ENCODE assay signal across 26 mouse cellular contexts in genomic region chr1:79602500-79602899, GRCm38 (mm10).
DNase-seq lines count a peak whose midpoint lies in the region; ATAC-seq and TF ChIP-seq lines count a peak whose summit lies in the region.
"Had no signal": no experiment of that assay in that cellular context is flagged by ENCODE, and none has a peak within 500 bp of the region (broad histone marks: within the 10 kb centered on the region; RNA-seq: fewer than 3 reads in every experiment).

No protein-coding gene starts in this region.

- no peak for TF ChIP-seq POLR2A in heart, adult 2 months (IDR thresholded peaks at IDR 0.05; ENCODE audit: insufficient read depth, low read depth, low read length)

- 77% methylated on average over 2 of the region's 2 CpGs for WGBS in heart, adult 2 months

- no peak overlapping the region for H3K27ac ChIP-seq in heart, adult 2 months
- H3K27ac ChIP-seq in ES-E14 (ENCODE audit: insufficient read depth, low read depth, low read length, poor library complexity, severe bottlenecking), result no peak overlapping the region
- H3K27ac ChIP-seq: forebrain, embryonic 10.5 days; gastrocnemius, adult 2 months; heart, embryonic 10.5 days; heart, embryonic 13.5 days; hindbrain, embryonic 14.5 days; hindbrain, postnatal 0 days had no signal

- in situ Hi-C loops in ES-E14 (cut with MboI; ENCODE audit: low sequenced_read_pairs in 2 of 2, unreplicated experiment in 2 of 2), result no loop called here

- intact Hi-C loops in heart, adult 2 months (cut with DNase I), result no loop called here

- H3K36me3 ChIP-seq in heart, adult 2 months (ENCODE audit: control insufficient read depth, insufficient read depth, low read length), result no peaks in the 10 kb centered on the region
- H3K36me3 ChIP-seq in ES-E14 (ENCODE audit: control insufficient read depth, insufficient read depth, low read length, poor library complexity, severe bottlenecking), result no peaks in the 10 kb centered on the region
- H3K36me3 ChIP-seq: forebrain, embryonic 10.5 days; G1E; heart, embryonic 10.5 days; heart, embryonic 13.5 days had no signal

- no peaks in the 10 kb centered on the region for H3K79me2 ChIP-seq in heart, adult 2 months (replicated peaks; ENCODE audit: control insufficient read depth, insufficient read depth, low read length)

- no peak for ATAC-seq in monocyte, adult 5-6 weeks (replicated peaks; ENCODE audit: insufficient number of reproducible peaks, low FRiP score, low TSS enrichment, poor library complexity, severe bottlenecking)
- ATAC-seq: CD4-positive, CD25-positive, alpha-beta regulatory T cell, adult 4 months; forebrain, postnatal 0 days; hindbrain, postnatal 0 days; intestine, postnatal 0 days; Patski had no signal

- no peak overlapping the region for H3K4me3 ChIP-seq in heart, adult 2 months
- no peak overlapping the region for H3K4me3 ChIP-seq in ES-E14 (ENCODE audit: insufficient read depth in 1 of 2, low read depth in 1 of 2, low read length in 2 of 2, poor library complexity in 1 of 2, severe bottlenecking in 1 of 2)
- H3K4me3 ChIP-seq: forebrain, embryonic 10.5 days; gastrocnemius, adult 2 months; heart, embryonic 10.5 days; heart, embryonic 13.5 days had no signal

- no peak for TF ChIP-seq CTCF in heart, adult 2 months (IDR thresholded peaks at IDR 0.05)

- no peak for TF ChIP-seq EP300 in heart, adult 2 months (IDR thresholded peaks at IDR 0.05; ENCODE audit: insufficient read depth, low read depth, low read length)

- H3K27me3 ChIP-seq in heart, adult 2 months (ENCODE audit: control insufficient read depth, insufficient read depth, low read length), result no peaks in the 10 kb centered on the region
- H3K27me3 ChIP-seq: heart, embryonic 13.5 days; Patski had no signal

- no peak overlapping the region for H3K9ac ChIP-seq in heart, adult 2 months (ENCODE audit: low read depth, low read length)
- H3K9ac ChIP-seq in ES-E14 (ENCODE audit: insufficient read depth, low read depth, low read length, poor library complexity, severe bottlenecking), result no peak overlapping the region
- H3K9ac ChIP-seq: forebrain, postnatal 0 days; heart, embryonic 13.5 days; hindbrain, embryonic 14.5 days had no signal

- DNase-seq in heart, adult 11 months, result peak; percentile 6
- DNase-seq in heart, adult 2 months, result no peak
- DNase-seq in ES-E14 (ENCODE audit: low read depth, low spot score) (peak; percentile 27), adipocyte (ENCODE audit: low spot score) (peak; percentile 6)
- DNase-seq in urinary bladder, postnatal 10 days (ENCODE audit: low spot score), result no peak
- DNase-seq: adrenal gland, adult 8-10 months; adrenal gland, postnatal 25 days; cerebellum, adult 18-20 months; cerebellum, adult 9-10 months; cerebellum, postnatal 14 days; forebrain, postnatal 0 days; gastrocnemius, adult 2 months; gastrocnemius, postnatal 14 days; heart, adult 18-20 months; heart, postnatal 14 days; heart, postnatal 4 days had no signal

- no peaks in the 10 kb centered on the region for H3K4me1 ChIP-seq in heart, adult 2 months (ENCODE audit: control insufficient read depth, insufficient read depth, low read length)
- H3K4me1 ChIP-seq in ES-E14 (ENCODE audit: control insufficient read depth in 2 of 2, insufficient read depth in 2 of 2, low read length in 2 of 2, poor library complexity in 1 of 2), result no peaks in the 10 kb centered on the region
- H3K4me1 ChIP-seq: heart, embryonic 10.5 days; heart, embryonic 13.5 days had no signal

- no peaks in the 10 kb centered on the region for H3K9me3 ChIP-seq in ES-E14 (ENCODE audit: control insufficient read depth, insufficient read depth, low read depth, low read length)
- H3K9me3 ChIP-seq: forebrain, embryonic 10.5 days; G1E; heart, embryonic 10.5 days; heart, embryonic 13.5 days had no signal

TF ChIP-seq in ES-E14, 5 proteins besides CTCF, POLR2A, EP300 and RAD21:
- TF ChIP-seq HCFC1 (IDR thresholded peaks at IDR 0.05; ENCODE audit: borderline replicate concordance, insufficient read depth, low read length) (no peak), ZC3H11A (IDR thresholded peaks at IDR 0.05; ENCODE audit: borderline replicate concordance, low read depth, low read length) (no peak), ZNF384 (IDR thresholded peaks at IDR 0.05; ENCODE audit: low read depth, low read length) (no peak), MAFK (IDR thresholded peaks at IDR 0.05; ENCODE audit: insufficient read depth, low read depth, low read length) (no peak)

Comparison
In these comparisons a context has a peak if more than half of its experiments do, and no peak if none do; other contexts are left out.
1. DNase-seq: peak in heart, adult 11 months (single experiment), ES-E14 (single experiment) and adipocyte (single experiment); none in heart, adult 2 months (0 of 2) and urinary bladder, postnatal 10 days (single experiment).